Comparison of ENCODE assay signal across 7 mouse cellular contexts in genomic region chr13:28949279-28949915, GRCm38 (mm10). TPM values are rescaled to one million over a fixed set of nuclear protein-coding genes. Genes with fewer than 3 reads are reported as not detected.
A peak's percentile ranks its signal among the peaks of the same experiment; 100 is the strongest.
DNase-seq lines count a peak whose midpoint lies in the region; ATAC-seq lines count a peak whose summit lies in the region.

No protein-coding gene starts in this region.

- H3K9ac ChIP-seq in lung, embryonic 16.5 days (ENCODE audit: low read length): peak overlapping the region; percentile 68
- H3K9ac ChIP-seq in stomach, embryonic 15.5 days: peak overlapping the region; percentile 8; the same call in 1 of the 2 replicates

- peak overlapping the region; percentile 63 for H3K4me2 ChIP-seq in lung, embryonic 16.5 days (ENCODE audit: low read depth, low read length)
- H3K4me2 ChIP-seq in stomach, embryonic 15.5 days: peak overlapping the region; percentile 53

- H3K27ac ChIP-seq in lung, embryonic 16.5 days (ENCODE audit: low read length): peak overlapping the region; percentile 36; the same call in 1 of the 2 replicates
- peak overlapping the region; percentile 99 for H3K27ac ChIP-seq in forebrain, embryonic 10.5 days
- peak overlapping the region; percentile 99 for H3K27ac ChIP-seq in limb, embryonic 10.5 days
- no peak overlapping the region; the same call in 1 of the 2 replicates for H3K27ac ChIP-seq in stomach, embryonic 15.5 days

- H3K27me3 ChIP-seq in lung, embryonic 16.5 days (ENCODE audit: control insufficient read depth, insufficient read depth, low read depth, low read length): no peaks in the 10 kb centered on the region
- no peaks in the 10 kb centered on the region for H3K27me3 ChIP-seq in forebrain, embryonic 10.5 days (ENCODE audit: poor library complexity, severe bottlenecking)
- H3K27me3 ChIP-seq in limb, embryonic 10.5 days (ENCODE audit: low read depth, poor library complexity, severe bottlenecking): no peaks in the 10 kb centered on the region
- no peaks in the 10 kb centered on the region for H3K27me3 ChIP-seq in stomach, embryonic 15.5 days (replicated peaks)

- H3K4me3 ChIP-seq in lung, embryonic 16.5 days (ENCODE audit: low read length): peak overlapping the region; percentile 60
- peak overlapping the region; percentile 84 for H3K4me3 ChIP-seq in forebrain, embryonic 10.5 days
- H3K4me3 ChIP-seq in limb, embryonic 10.5 days: peak overlapping the region; percentile 99
- H3K4me3 ChIP-seq in stomach, embryonic 15.5 days (replicated peaks): peak overlapping the region; percentile 40

- no peak for ATAC-seq in lung, embryonic 16.5 days (ENCODE audit: low read depth)
- ATAC-seq in stomach, embryonic 15.5 days (ENCODE audit: insufficient read depth, low FRiP score, low read depth): no peak
- ATAC-seq in activated CD4-positive, CD25-positive, alpha-beta regulatory T cell, adult 4 months: no peak

- H3K36me3 ChIP-seq in lung, embryonic 16.5 days (ENCODE audit: control insufficient read depth, insufficient read depth, low read length): no peaks in the 10 kb centered on the region
- peaks cover 34% of the 10 kb centered on the region for H3K36me3 ChIP-seq in forebrain, embryonic 10.5 days (replicated peaks)
- peaks cover 34% of the 10 kb centered on the region for H3K36me3 ChIP-seq in limb, embryonic 10.5 days
- H3K36me3 ChIP-seq in stomach, embryonic 15.5 days: no peaks in the 10 kb centered on the region

- DNase-seq in lung, postnatal 25 days (ENCODE audit: low spot score): no peak
- DNase-seq in forebrain, embryonic 10.5 days (ENCODE audit: extremely low spot score, low spot score): no peak
- DNase-seq in limb, embryonic 10.5 days (ENCODE audit: low spot score): no peak
- DNase-seq in spleen, postnatal 10 days (ENCODE audit: low spot score in 2 of 2): no peak

- H3K4me1 ChIP-seq in lung, embryonic 16.5 days (replicated peaks; ENCODE audit: control insufficient read depth, insufficient read depth, low read length): peaks cover 19% of the 10 kb centered on the region
- peaks cover 32% of the 10 kb centered on the region for H3K4me1 ChIP-seq in forebrain, embryonic 10.5 days
- peaks cover 25% of the 10 kb centered on the region for H3K4me1 ChIP-seq in limb, embryonic 10.5 days
- peaks cover 11% of the 10 kb centered on the region for H3K4me1 ChIP-seq in stomach, embryonic 15.5 days

- WGBS in lung, embryonic 16.5 days: under 1% methylated on average over 11 of the region's 11 CpGs
- WGBS in forebrain, embryonic 10.5 days: 12% methylated on average over 11 of the region's 11 CpGs
- 20% methylated on average over 11 of the region's 11 CpGs for WGBS in limb, embryonic 10.5 days
- 3% methylated on average over 11 of the region's 11 CpGs for WGBS in stomach, embryonic 15.5 days

- no peaks in the 10 kb centered on the region for H3K9me3 ChIP-seq in lung, embryonic 16.5 days (ENCODE audit: control insufficient read depth, low read length)
- H3K9me3 ChIP-seq in forebrain, embryonic 10.5 days: peaks cover 4% of the 10 kb centered on the region; the same call in 1 of the 2 replicates
- H3K9me3 ChIP-seq in limb, embryonic 10.5 days (replicated peaks): no peaks in the 10 kb centered on the region; the same call in 1 of the 2 replicates
- H3K9me3 ChIP-seq in stomach, embryonic 15.5 days: no peaks in the 10 kb centered on the region

RNA-seq across cellular contexts. Expression of gene Sox4, which starts 4.1 kb away (rescaled TPM):
- 25.8 and 38.5 TPM in 2 replicates for polyA plus RNA-seq in lung, embryonic 16.5 days (2015; fragmentation: Nextera tagmentation; extraction: Ambion mirVana)
- polyA plus RNA-seq in forebrain, embryonic 10.5 days (2016; fragmentation: Nextera tagmentation; extraction: Ambion mirVana): 50.5 and 52.0 TPM in 2 replicates
- 53.9 and 72.0 TPM in 2 replicates for polyA plus RNA-seq in limb, embryonic 10.5 days (2016; fragmentation: Nextera tagmentation; extraction: Ambion mirVana)
- polyA plus RNA-seq in stomach, embryonic 15.5 days (2015; fragmentation: Nextera tagmentation; extraction: Ambion mirVana): 45.3 and 49.1 TPM in 2 replicates
- polyA plus RNA-seq in activated CD4-positive, CD25-positive, alpha-beta regulatory T cell, adult 4 months (2017; shearing (Covaris generic)): under 1 TPM; 0.14 to 0.40 TPM

Comparison
In these comparisons a context has a peak if more than half of its experiments do, and no peak if none do; other contexts are left out.
1. H3K4me3 ChIP-seq: peak in every context shown above with its lines; median percentile 99 in limb, embryonic 10.5 days; 84 in forebrain, embryonic 10.5 days; 60 in lung, embryonic 16.5 days; 40 in stomach, embryonic 15.5 days.
2. RNA of gene Sox4, which starts 4.1 kb away (polyA plus RNA-seq): 53.9 to 72.0 TPM in limb, embryonic 10.5 days, 50.5 to 52.0 TPM in forebrain, embryonic 10.5 days, 45.3 to 49.1 TPM in stomach, embryonic 15.5 days and 25.8 to 38.5 TPM in lung, embryonic 16.5 days; 0.14 to 0.40 TPM in activated CD4-positive, CD25-positive, alpha-beta regulatory T cell, adult 4 months; every median in the first group is over 10 times any median in the second.